Mouse (Mus musculus) forebrain, embryonic 11.5 days (tissue): Measurements from ENCODE around the gene Tmprss7. TPM values are rescaled to one million over a fixed set of nuclear protein-coding genes. Genes with fewer than 3 reads are reported as not detected.
A peak's percentile ranks its signal among the peaks of the same experiment; 100 is the strongest.

Source experiments
- ATAC-seq: fragments of 200-750 bp; cut with Nextera tagmentation; replicated peaks from 2 replicates; pipeline ENCODE4 v1.8.0; 2017; ENCODE audit warnings: moderate TSS enrichment; ENCODE audit not compliant: low FRiP score
- DNase-seq: peaks from one replicate; pipeline ENCODE4 v3.0.0-alpha.2; 2017; ENCODE audit warnings: low spot score
- H3K27ac ChIP-seq: fragments of 300-500 bp; sonication (generic); 2 replicates; pipeline ENCODE4 v1.5.1; 2014; ENCODE audit warnings: low read depth, low read length
- H3K27me3 ChIP-seq: fragments of 300-500 bp; sonication (generic); 2 replicates; pipeline ENCODE4 v1.6.1; 2014; ENCODE audit warnings: mild to moderate bottlenecking, low read length, mixed read lengths; ENCODE audit not compliant: control insufficient read depth, insufficient read depth
- H3K36me3 ChIP-seq: fragments of 300-500 bp; sonication (generic); 2 replicates; pipeline ENCODE4 v1.6.1; 2014; ENCODE audit warnings: mild to moderate bottlenecking, low read length, moderate library complexity, mixed read lengths; ENCODE audit not compliant: control insufficient read depth, insufficient read depth
- H3K4me1 ChIP-seq: fragments of 300-500 bp; sonication (generic); replicated peaks from 2 replicates; pipeline ENCODE4 v1.6.1; 2014; ENCODE audit warnings: low read length, mixed read lengths; ENCODE audit not compliant: control insufficient read depth, insufficient read depth
- H3K4me2 ChIP-seq: fragments of 300-500 bp; sonication (generic); 2 replicates; pipeline ENCODE4 v1.6.1; 2014; ENCODE audit warnings: low read depth, mild to moderate bottlenecking, low read length, moderate library complexity, mixed read lengths; ENCODE audit not compliant: severe bottlenecking
- H3K4me3 ChIP-seq: fragments of 300-500 bp; sonication (generic); 2 replicates; pipeline ENCODE4 v1.5.1; 2014; ENCODE audit warnings: low read depth, low read length
- H3K9ac ChIP-seq: fragments of 300-500 bp; sonication (generic); 2 replicates; pipeline ENCODE4 v1.6.1; 2014; ENCODE audit warnings: low read length
- H3K9me3 ChIP-seq: fragments of 300-500 bp; sonication (generic); 2 replicates; pipeline ENCODE4 v1.6.1; 2016; ENCODE audit warnings: low read length, mixed read lengths; ENCODE audit not compliant: control insufficient read depth
- WGBS: fragments of 180-500 bp; shearing (Covaris S2); extraction: QIAGEN DNeasy Blood & Tissue Kit; methylation state at CpG from one replicate; pipeline ENCODE4 v1.1.7; 2014; 5-methylcytosine and 5-hydroxymethylcytosine counted together
- polyA plus RNA-seq: library from polyadenylated mRNA; unstranded; fragments of >200 nt; fragmentation: Nextera tagmentation; extraction: Ambion mirVana; gene quantifications from 2 replicates; pipeline ENCODE4 v1.2.1, GENCODE M21; 2014

The Tmprss7 gene
- polyA plus RNA-seq, 1 experiment from 2014 or later: 0.52 TPM

DNA sequence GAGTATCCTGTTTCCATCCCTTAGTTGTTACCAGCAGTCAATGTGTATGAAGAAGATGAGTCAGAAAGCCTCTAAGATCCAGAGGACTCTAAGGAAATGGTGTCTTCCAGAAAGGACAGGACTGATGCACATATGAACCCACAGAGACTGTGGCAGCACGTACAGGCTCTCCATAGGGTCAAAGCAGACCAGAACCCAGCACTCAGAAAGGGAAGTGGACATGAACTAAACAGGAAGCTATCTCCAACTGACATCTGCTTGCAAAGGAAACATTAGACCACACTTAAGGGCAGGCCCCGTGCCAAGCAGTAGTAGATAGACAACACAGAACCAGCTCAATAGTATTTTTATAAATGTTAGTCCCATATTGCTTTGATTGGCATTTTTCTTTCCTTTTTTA, 27.3 kb downstream of the Tmprss7 start:
- H3K9ac ChIP-seq: no peak overlapping the region
- H3K27me3 ChIP-seq: no peaks in the 10 kb centered on the region
- WGBS: 82% methylated on average over 2 of the region's 2 CpGs
- no peaks in the 10 kb centered on the region for H3K4me1 ChIP-seq
- H3K36me3 ChIP-seq: no peaks in the 10 kb centered on the region
- DNase-seq (no peak), ATAC-seq (no peak)
- no peaks in the 10 kb centered on the region for H3K9me3 ChIP-seq
- H3K4me3 ChIP-seq: no peak overlapping the region
- no peak overlapping the region for H3K27ac ChIP-seq
- no peak overlapping the region for H3K4me2 ChIP-seq

DNA sequence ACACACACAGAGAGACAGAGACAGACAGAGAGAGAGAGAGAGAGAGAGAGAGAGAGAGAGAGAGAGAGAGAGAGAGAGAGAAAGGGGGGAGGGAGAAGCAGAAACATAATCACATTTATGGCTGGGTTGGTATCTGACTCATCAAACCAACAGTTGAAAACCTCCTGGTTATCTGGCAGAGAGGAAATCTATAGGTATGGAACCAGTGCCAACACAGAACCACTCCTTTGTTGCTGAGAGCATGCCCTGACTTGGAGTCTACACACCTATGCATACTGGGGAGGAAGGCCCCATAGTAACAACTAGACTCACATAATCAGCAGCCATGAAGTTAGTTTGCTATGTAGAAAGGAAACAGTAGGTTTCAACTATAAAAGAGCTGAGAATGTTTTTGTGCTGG, 31.1 kb downstream of the Tmprss7 start:
- ATAC-seq (no peak), DNase-seq (no peak)
- H3K4me1 ChIP-seq: no peaks in the 10 kb centered on the region
- no peaks in the 10 kb centered on the region for H3K9me3 ChIP-seq
- no peak overlapping the region for H3K4me3 ChIP-seq
- H3K27ac ChIP-seq: no peak overlapping the region
- H3K9ac ChIP-seq: no peak overlapping the region
- H3K36me3 ChIP-seq: no peaks in the 10 kb centered on the region
- no peak overlapping the region for H3K4me2 ChIP-seq
- H3K27me3 ChIP-seq: no peaks in the 10 kb centered on the region

DNA sequence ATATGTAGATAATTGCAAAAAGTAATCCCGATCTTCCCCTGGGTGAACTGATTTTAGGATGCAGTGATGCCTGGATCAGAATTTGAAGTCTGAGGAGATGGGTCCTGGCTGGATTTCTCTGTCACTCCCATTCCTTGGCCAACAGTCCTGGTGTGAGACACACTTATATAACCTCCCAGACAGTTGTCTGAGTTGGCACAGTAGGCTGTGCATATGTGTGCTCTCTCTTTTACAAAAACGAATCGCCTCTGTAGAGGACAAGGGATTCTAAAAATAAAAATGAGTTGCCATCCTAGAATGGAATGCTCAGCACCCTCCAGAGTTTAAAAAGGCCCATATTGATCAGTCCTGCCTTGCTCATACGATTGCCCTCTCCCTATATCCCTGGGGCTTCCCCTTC, 33.9 kb downstream of the Tmprss7 start:
- H3K4me2 ChIP-seq: no peak overlapping the region
- no peak overlapping the region for H3K27ac ChIP-seq
- H3K4me1 ChIP-seq: no peaks in the 10 kb centered on the region
- no peak for ATAC-seq
- H3K4me3 ChIP-seq: no peak overlapping the region
- H3K9me3 ChIP-seq: no peaks in the 10 kb centered on the region
- DNase-seq: no peak
- H3K9ac ChIP-seq: no peak overlapping the region
- 91% methylated on average over 4 of the region's 4 CpGs for WGBS
- no peaks in the 10 kb centered on the region for H3K27me3 ChIP-seq
- no peaks in the 10 kb centered on the region for H3K36me3 ChIP-seq

DNA sequence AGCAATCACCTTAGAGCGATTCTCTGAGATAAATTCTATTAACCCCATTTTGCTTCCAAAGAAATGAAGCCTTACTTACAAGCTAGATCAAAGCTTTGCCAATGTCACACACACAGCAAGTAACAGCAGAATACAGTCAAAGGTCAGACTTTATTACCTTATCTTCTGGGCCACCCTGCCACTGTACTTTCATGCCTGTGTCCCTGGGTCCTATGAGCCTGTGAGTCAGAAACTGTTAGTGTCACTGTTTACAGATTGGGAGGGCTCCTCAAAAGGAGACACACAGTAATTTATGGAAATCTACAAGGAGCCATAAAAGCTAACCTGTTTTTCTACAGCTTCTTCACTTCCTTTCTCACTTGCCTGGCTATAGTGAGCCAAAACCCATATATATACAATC, 35.2 kb downstream of the Tmprss7 start:
- no peak for DNase-seq
- no peak for ATAC-seq
- Histone ChIP-seq H3K4me2 (no peak overlapping the region), H3K4me3 (no peak overlapping the region), H3K27me3 (peaks cover 2% of the 10 kb centered on the region; the same call in 1 of the 2 replicates), H3K36me3 (no peaks in the 10 kb centered on the region), H3K9ac (no peak overlapping the region), H3K4me1 (no peaks in the 10 kb centered on the region; the same call in 1 of the 2 replicates), H3K9me3 (no peaks in the 10 kb centered on the region), H3K27ac (no peak overlapping the region)
- WGBS: 88% methylated on average over 1 of the region's 1 CpGs

DNA sequence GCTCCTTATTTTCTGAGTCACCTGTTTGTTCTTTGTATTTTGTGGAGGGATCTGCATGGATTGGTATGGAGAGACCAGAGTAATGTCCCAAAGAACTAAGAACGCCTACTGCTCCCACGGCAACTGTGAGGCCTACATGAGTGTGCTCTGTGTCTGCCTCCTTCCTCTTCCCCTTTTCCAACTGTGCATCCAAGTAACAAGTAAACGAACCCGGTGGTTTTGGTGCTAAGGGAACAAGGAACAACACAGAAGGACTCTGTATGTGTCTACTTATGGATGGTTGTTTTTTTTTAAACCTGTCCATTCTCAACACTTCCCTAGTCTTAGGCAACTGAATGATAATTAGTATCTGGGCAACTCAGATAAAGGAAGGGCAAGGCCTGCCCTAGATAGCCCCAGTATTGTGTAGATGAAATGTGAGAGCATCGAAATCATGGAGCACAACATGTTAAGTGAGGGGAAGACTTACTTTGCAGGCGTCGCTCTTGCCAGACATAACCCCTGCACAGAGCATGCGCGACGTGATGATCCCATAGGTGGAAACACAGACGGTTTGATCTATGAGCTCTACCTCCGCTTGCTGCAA, 35.8 kb downstream of the Tmprss7 start:
- Histone ChIP-seq H3K36me3 (no peaks in the 10 kb centered on the region), H3K4me1 (no peaks in the 10 kb centered on the region; the same call in 1 of the 2 replicates), H3K27ac (no peak overlapping the region), H3K4me3 (no peak overlapping the region), H3K27me3 (peaks cover 4% of the 10 kb centered on the region; the same call in 1 of the 2 replicates), H3K9ac (no peak overlapping the region), H3K9me3 (no peaks in the 10 kb centered on the region), H3K4me2 (no peak overlapping the region)
- DNase-seq: no peak
- WGBS: 93% methylated on average over 12 of the region's 12 CpGs
- no peak for ATAC-seq

DNA sequence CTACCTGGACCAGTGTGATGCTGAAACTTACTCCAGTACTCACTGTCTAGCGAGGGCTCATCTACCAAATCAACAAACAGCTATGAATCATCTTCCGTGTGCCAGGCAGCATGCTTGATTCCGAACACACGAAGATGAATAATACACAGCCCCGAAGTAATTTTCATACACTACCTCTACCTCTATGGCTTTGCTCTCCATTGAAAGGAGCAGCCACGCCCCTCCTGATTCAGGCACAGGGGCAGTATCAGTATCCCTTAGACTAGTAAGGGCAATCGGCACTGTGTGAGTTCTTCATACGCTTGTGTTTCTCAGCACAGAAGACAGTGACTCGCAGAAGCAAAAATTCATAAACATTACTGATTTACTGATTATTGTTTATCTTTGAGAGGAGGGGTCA, 39.0 kb downstream of the Tmprss7 start:
- H3K4me1 ChIP-seq: no peaks in the 10 kb centered on the region; the same call in 1 of the 2 replicates
- no peaks in the 10 kb centered on the region for H3K9me3 ChIP-seq
- no peak overlapping the region for H3K27ac ChIP-seq
- peaks cover 4% of the 10 kb centered on the region; the same call in 1 of the 2 replicates for H3K27me3 ChIP-seq
- H3K4me2 ChIP-seq: no peak overlapping the region
- no peak for ATAC-seq
- H3K36me3 ChIP-seq: no peaks in the 10 kb centered on the region
- no peak overlapping the region for H3K4me3 ChIP-seq
- no peak for DNase-seq
- WGBS: 62% methylated on average over 9 of the region's 9 CpGs
- H3K9ac ChIP-seq: no peak overlapping the region

DNA sequence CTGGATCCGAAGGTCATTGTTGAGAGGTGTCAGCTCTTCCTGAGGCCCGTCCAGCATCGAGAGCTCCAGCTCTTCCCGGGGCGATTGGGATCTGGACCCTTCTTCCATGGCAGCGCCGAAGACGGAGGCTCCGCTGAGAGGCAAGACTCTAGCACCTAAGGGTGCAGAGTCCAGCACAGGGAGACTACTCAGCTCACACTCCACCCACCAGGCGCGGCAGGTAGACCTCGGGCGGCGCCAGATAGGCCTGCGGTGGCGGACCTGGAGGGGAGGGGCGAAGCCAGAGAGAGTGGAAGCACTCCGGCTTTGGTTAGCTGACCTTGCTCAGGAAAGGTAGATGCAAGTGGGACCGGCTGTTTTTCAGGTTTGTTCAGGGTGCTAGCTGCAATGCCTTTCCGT, 39.5 kb downstream of the Tmprss7 start, which contains the start of gene BC016579:
BC016579 (minus strand) TSS at position 135 of the 399 bp plus-strand sequence.
- WGBS: 2% methylated on average over 20 of the region's 20 CpGs
- no peak within 1 kb of the TSS for H3K27ac ChIP-seq
- no peaks in the 10 kb centered on the region; the same call in 1 of the 2 replicates for H3K4me1 ChIP-seq
- ATAC-seq (0 out of 2 replicates have a peak, but pooled peaks have one; percentile 60), DNase-seq (no peak)
- peaks cover 4% of the 10 kb centered on the region; the same call in 1 of the 2 replicates for H3K27me3 ChIP-seq
- H3K4me2 ChIP-seq: peak within 1 kb of the TSS; percentile 48
- H3K4me3 ChIP-seq: peak within 1 kb of the TSS; percentile 13; the same call in 1 of the 2 replicates
- H3K9ac ChIP-seq: no peak within 1 kb of the TSS
- H3K36me3 ChIP-seq: no peaks in the 10 kb centered on the region
- H3K9me3 ChIP-seq: no peaks in the 10 kb centered on the region

DNA sequence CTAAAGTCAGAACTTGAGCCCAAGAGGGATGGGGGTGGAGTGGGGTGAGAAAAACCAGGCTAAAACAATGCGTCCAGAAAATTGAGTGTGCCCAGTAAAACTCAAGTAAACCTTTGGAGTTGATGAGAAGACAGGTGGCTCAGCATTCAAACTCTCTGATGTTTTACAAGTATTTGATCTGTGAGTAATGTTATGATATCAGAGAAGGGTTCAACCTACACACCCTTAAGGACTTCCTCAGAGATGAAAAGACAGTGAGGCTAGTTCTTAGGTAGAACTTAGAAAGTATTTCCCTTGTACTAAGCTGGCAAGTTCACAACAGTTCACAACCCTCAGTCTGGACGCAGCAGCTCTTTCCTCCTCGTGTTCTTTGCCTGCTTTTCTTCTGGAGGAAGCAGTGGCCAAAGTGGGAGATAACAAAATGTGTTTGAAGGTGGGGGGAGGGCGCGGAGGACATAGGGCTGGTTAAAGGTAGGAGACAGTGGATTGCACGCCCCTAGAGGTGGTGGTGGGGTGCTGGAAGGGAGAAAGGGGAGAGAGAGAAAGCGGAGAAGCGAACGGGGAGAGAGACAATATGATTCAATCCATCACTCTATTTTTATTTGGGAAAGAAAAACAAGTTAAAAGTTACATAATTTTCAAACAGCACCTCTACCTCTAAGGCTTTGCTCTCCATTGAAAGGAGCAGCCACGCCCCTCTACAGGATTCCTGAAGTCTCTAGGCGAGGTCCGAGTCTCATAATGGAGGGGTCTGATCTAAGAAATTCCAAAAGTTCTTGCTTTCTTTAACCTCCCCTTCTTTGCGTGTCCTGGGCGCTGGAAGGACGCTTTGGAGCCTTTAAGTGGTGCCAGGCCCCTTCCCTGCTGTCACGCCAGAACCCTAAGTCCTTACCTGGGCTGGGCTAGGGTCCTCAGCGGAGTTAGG, 40.2 kb downstream of the Tmprss7 start:
- 14% methylated on average over 17 of the region's 17 CpGs for WGBS
- DNase-seq: no peak
- H3K4me3 ChIP-seq: peak overlapping the region; percentile 13; the same call in 1 of the 2 replicates
- peak overlapping the region; percentile 48 for H3K4me2 ChIP-seq
- H3K4me1 ChIP-seq: no peaks in the 10 kb centered on the region; the same call in 1 of the 2 replicates
- no peak overlapping the region for H3K27ac ChIP-seq
- H3K27me3 ChIP-seq: peaks cover 4% of the 10 kb centered on the region; the same call in 1 of the 2 replicates
- ATAC-seq: no peak
- H3K9ac ChIP-seq: no peak overlapping the region
- no peaks in the 10 kb centered on the region for H3K9me3 ChIP-seq
- no peaks in the 10 kb centered on the region for H3K36me3 ChIP-seq
